Mouse (Mus musculus) limb, embryonic 14.5 days (tissue): ENCODE measurements around the gene Fcho1. TPM values are rescaled to one million over a fixed set of nuclear protein-coding genes. Genes with fewer than 3 reads are reported as not detected.
A peak's percentile ranks its signal among the peaks of the same experiment; 100 is the strongest.
"Not testable (repeated sequence)": the region's sequence is repeated elsewhere in the genome, so short reads cannot be mapped to it uniquely, and the experiment has no call there.

ENCODE experiments used
- ATAC-seq: fragments of 200-750 bp; cut with Nextera tagmentation; 2 replicates; pipeline ENCODE4 v1.8.0; 2017; ENCODE audit warnings: low read depth, moderate number of reproducible peaks, moderate TSS enrichment; ENCODE audit not compliant: low FRiP score
- DNase-seq: peaks from one replicate; pipeline ENCODE4 v3.0.0-alpha.2; 2015; ENCODE audit warnings: low spot score
- H3K27ac ChIP-seq: fragments of 300-500 bp; sonication (generic); replicated peaks from 2 replicates; pipeline ENCODE4 v1.5.1; 2014; ENCODE audit warnings: low read depth, mild to moderate bottlenecking, low read length, moderate library complexity, mixed read lengths
- H3K27me3 ChIP-seq: fragments of 300-500 bp; sonication (generic); 2 replicates; pipeline ENCODE4 v1.6.1; 2014; ENCODE audit warnings: low read length, mixed read lengths; ENCODE audit not compliant: control insufficient read depth, insufficient read depth
- H3K36me3 ChIP-seq: fragments of 300-500 bp; sonication (generic); 2 replicates; pipeline ENCODE4 v1.6.1; 2014; ENCODE audit warnings: mild to moderate bottlenecking, low read length, moderate library complexity, mixed read lengths; ENCODE audit not compliant: control insufficient read depth, insufficient read depth
- H3K4me1 ChIP-seq: fragments of 300-500 bp; sonication (generic); 2 replicates; pipeline ENCODE4 v1.6.1; 2014; ENCODE audit warnings: antibody characterized with exemption, low read length, mixed read lengths; ENCODE audit not compliant: control insufficient read depth, insufficient read depth
- H3K4me2 ChIP-seq: fragments of 300-500 bp; sonication (generic); replicated peaks from 2 replicates; pipeline ENCODE4 v1.6.1; 2014; ENCODE audit warnings: low read depth, mild to moderate bottlenecking, low read length, moderate library complexity; ENCODE audit not compliant: severe bottlenecking
- H3K4me3 ChIP-seq: fragments of 300-500 bp; sonication (generic); replicated peaks from 2 replicates; pipeline ENCODE4 v1.5.1; 2014; ENCODE audit warnings: low read length
- H3K9ac ChIP-seq: fragments of 300-500 bp; sonication (generic); 2 replicates; pipeline ENCODE4 v1.6.1; 2014; ENCODE audit warnings: mild to moderate bottlenecking, low read depth, low read length, moderate library complexity; ENCODE audit not compliant: severe bottlenecking
- H3K9me3 ChIP-seq: fragments of 300-500 bp; sonication (generic); 2 replicates; pipeline ENCODE4 v1.6.1; 2016; ENCODE audit warnings: low read length; ENCODE audit not compliant: control insufficient read depth
- POLR2A ChIP-seq: fragments of 200-500 bp; IDR thresholded peaks from 2 replicates; pipeline ENCODE4 v1.8.0; 2012; ENCODE audit warnings: inconsistent platforms, mild to moderate bottlenecking, moderate library complexity, borderline replicate concordance; ENCODE audit not compliant: insufficient read depth, insufficient read length; ENCODE audit errors: extremely low read depth
- WGBS: fragments of 180-500 bp; shearing (Covaris S2); extraction: QIAGEN DNeasy Blood & Tissue Kit; methylation state at CpG from one replicate; pipeline ENCODE4 v1.1.7; 2014; 5-methylcytosine and 5-hydroxymethylcytosine counted together
- polyA plus RNA-seq, 2 experiments: library from polyadenylated mRNA; depleted of rRNA in 1 of 2; stranded (reverse) in 1 of 2; unstranded in 1 of 2; fragments of >200 nt; fragmentation: Nextera tagmentation in 1 of 2; extraction: Ambion mirVana in 1 of 2; gene quantifications; 2 replicates each; pipeline versions ENCODE4 v1.2.1 to v1.2.3; 2012 to 2014

Gene Fcho1
- polyA plus RNA-seq, 2 experiments = 3.3 to 10.4 TPM

GRCm38 (mm10) chr8:71715531-71715930, 10.0 kb downstream of the Fcho1 start:
- Histone ChIP-seq H3K4me3 (no peak overlapping the region), H3K27ac (no peak overlapping the region), H3K9me3 (no peaks in the 10 kb centered on the region), H3K4me2 (0 out of 2 replicates have a peak overlapping the region, but pooled peaks have one; percentile 13), H3K27me3 (no peaks in the 10 kb centered on the region), H3K9ac (no peak overlapping the region), H3K4me1 (no peaks in the 10 kb centered on the region), H3K36me3 (no peaks in the 10 kb centered on the region)
- 28% methylated on average over 8 of the region's 8 CpGs for WGBS
- no peak for TF ChIP-seq POLR2A
- ATAC-seq (peak; percentile 58), DNase-seq (no peak)

GRCm38 (mm10) chr8:71711574-71711973, 13.9 kb downstream of the Fcho1 start:
- TF ChIP-seq POLR2A = no peak
- DNase-seq = no peak
- no peak for ATAC-seq
- H3K9me3 ChIP-seq = no peaks in the 10 kb centered on the region
- peaks cover 23% of the 10 kb centered on the region for H3K27me3 ChIP-seq
- H3K4me2 ChIP-seq = no peak overlapping the region
- 86% methylated on average over 2 of the region's 2 CpGs for WGBS
- H3K4me3 ChIP-seq = no peak overlapping the region
- no peak overlapping the region for H3K27ac ChIP-seq
- H3K36me3 ChIP-seq = no peaks in the 10 kb centered on the region
- H3K4me1 ChIP-seq = no peaks in the 10 kb centered on the region
- no peak overlapping the region for H3K9ac ChIP-seq

GRCm38 (mm10) chr8:71709800-71710446, 15.6 kb downstream of the Fcho1 start:
- H3K4me2 ChIP-seq = peak overlapping the region; percentile 40
- no peaks in the 10 kb centered on the region for H3K36me3 ChIP-seq
- TF ChIP-seq POLR2A = no peak
- peak; percentile 54 for DNase-seq
- no peaks in the 10 kb centered on the region for H3K9me3 ChIP-seq
- H3K4me1 ChIP-seq = no peaks in the 10 kb centered on the region
- H3K27me3 ChIP-seq = peaks cover 27% of the 10 kb centered on the region
- WGBS = 23% methylated on average over 23 of the region's 25 CpGs
- no peak overlapping the region for H3K9ac ChIP-seq
- no peak overlapping the region for H3K27ac ChIP-seq
- no peak overlapping the region; the same call in 1 of the 2 replicates for H3K4me3 ChIP-seq
- peak; percentile 35 for ATAC-seq

GRCm38 (mm10) chr8:71709134-71709799, 16.2 kb downstream of the Fcho1 start:
- Histone ChIP-seq H3K9ac (no peak overlapping the region), H3K27ac (no peak overlapping the region), H3K4me2 (peak overlapping the region; percentile 40; the same call in 1 of the 2 replicates), H3K27me3 (peaks cover 28% of the 10 kb centered on the region), H3K4me3 (no peak overlapping the region), H3K9me3 (no peaks in the 10 kb centered on the region), H3K4me1 (no peaks in the 10 kb centered on the region), H3K36me3 (no peaks in the 10 kb centered on the region)
- ATAC-seq = no peak
- no peak for DNase-seq
- WGBS = 42% methylated on average over 25 of the region's 25 CpGs
- no peak for TF ChIP-seq POLR2A

DNA sequence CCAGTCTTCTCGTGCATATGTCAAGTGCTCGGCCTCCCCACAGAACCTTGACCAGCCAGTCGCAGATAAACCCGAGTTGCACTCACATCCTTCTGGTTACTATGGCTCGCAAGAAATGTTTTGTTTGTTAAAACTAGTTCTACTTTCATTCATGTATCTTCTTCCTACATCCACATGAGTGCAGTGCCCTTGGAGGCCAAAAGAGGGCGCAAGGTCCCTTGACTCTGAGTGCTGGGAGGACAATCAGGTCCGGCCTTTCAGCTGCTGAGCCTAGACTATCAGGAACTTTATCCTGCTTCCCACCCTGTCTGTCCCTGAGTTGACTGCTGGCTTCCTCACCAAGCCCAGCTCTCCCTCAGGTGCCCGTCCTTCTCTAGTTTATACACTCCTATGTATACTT, 17.6 kb downstream of the Fcho1 start:
- WGBS = 41% methylated on average over 8 of the region's 8 CpGs

GRCm38 (mm10) chr8:71703400-71703799, 22.1 kb downstream of the Fcho1 start:
- ATAC-seq, H3K9ac ChIP-seq, H3K36me3 ChIP-seq, H3K27ac ChIP-seq, H3K4me1 ChIP-seq, DNase-seq, H3K4me3 ChIP-seq, H3K4me2 ChIP-seq, H3K9me3 ChIP-seq: not testable (repeated sequence)
- peaks cover 56% of the 10 kb centered on the region for H3K27me3 ChIP-seq

More for the DNA sequence above, 17.6 kb downstream of the Fcho1 start:
- H3K4me1 ChIP-seq = no peaks in the 10 kb centered on the region
- no peak overlapping the region for H3K27ac ChIP-seq
- H3K4me3 ChIP-seq = no peak overlapping the region
- ATAC-seq (no peak), DNase-seq (peak; percentile 37)
- H3K36me3 ChIP-seq = no peaks in the 10 kb centered on the region
- no peaks in the 10 kb centered on the region for H3K9me3 ChIP-seq
- H3K9ac ChIP-seq = no peak overlapping the region
- no peak overlapping the region for H3K4me2 ChIP-seq
- TF ChIP-seq POLR2A = no peak
- H3K27me3 ChIP-seq = peaks cover 30% of the 10 kb centered on the region
